Mouse (Mus musculus) activated CD4-positive, CD25-positive, alpha-beta regulatory T cell, adult 9 weeks (primary cell): Measurements from ENCODE around the gene Nedd9. TPM values are rescaled to one million over a fixed set of nuclear protein-coding genes. Genes with fewer than 3 reads are reported as not detected.

Experiments
- polyA plus RNA-seq: library from polyadenylated mRNA; unstranded; fragments of 100-300 nt; shearing (Covaris generic); gene quantifications from one replicate; pipeline ENCODE4 v1.2.1, GENCODE M21; 2017

Gene Nedd9
- polyA plus RNA-seq = 160 TPM

GRCm38 (mm10) chr13:41486606-41487408 lies at the start of gene Nedd9:
Nedd9 (minus strand) TSS chr13:41487362.

GRCm38 (mm10) chr13:41273927-41274650 lies 213.1 kb downstream of the Nedd9 start, which contains the start of gene Gm17364:
Gm17364 (minus strand) TSS chr13:41273977.

Other genes starting within 250 kb of the Nedd9 start
- gene Smim13, start 237.5 kb downstream of the Nedd9 start, polyA plus RNA-seq = 2.1 TPM
- not detected for gene Gm17364, start 213.4 kb downstream of the Nedd9 start, polyA plus RNA-seq
- 6.6 TPM for gene Tmem170b, start 118.5 kb upstream of the Nedd9 start, polyA plus RNA-seq